Mouse (Mus musculus) liver, adult 2 months (tissue): ENCODE data around the gene A430033K04Rik. TPM values are rescaled to one million over a fixed set of nuclear protein-coding genes. Genes with fewer than 3 reads are reported as not detected.

ENCODE experiments used
- DNase-seq: peaks from one replicate; pipeline ENCODE4 v3.0.0-alpha.2; 2011; ENCODE audit warnings: low read depth, low spot score; ENCODE audit errors: extremely low read depth
- H3K27ac ChIP-seq: fragments of 200-500 bp; replicated peaks from 2 replicates; pipeline ENCODE4 v1.5.1; 2012; ENCODE audit warnings: low read depth, mild to moderate bottlenecking, control low read depth, inconsistent platforms, low read length; ENCODE audit not compliant: insufficient read depth
- H3K27me3 ChIP-seq: fragments of 200-500 bp; 2 replicates; pipeline ENCODE4 v1.6.1; 2012; ENCODE audit warnings: mild to moderate bottlenecking, moderate library complexity, low read length, inconsistent platforms; ENCODE audit not compliant: control insufficient read depth, insufficient read depth
- H3K36me3 ChIP-seq: fragments of 200-500 bp; 2 replicates; pipeline ENCODE4 v1.6.1; 2012; ENCODE audit warnings: low read length, inconsistent platforms; ENCODE audit not compliant: control insufficient read depth, insufficient read depth
- H3K4me1 ChIP-seq: fragments of 200-500 bp; 2 replicates; pipeline ENCODE4 v1.6.1; 2011; ENCODE audit warnings: low read length; ENCODE audit not compliant: control insufficient read depth, insufficient read depth
- H3K4me3 ChIP-seq: fragments of 200-500 bp; 2 replicates; pipeline ENCODE4 v1.5.1; 2011; ENCODE audit warnings: low read depth, mild to moderate bottlenecking, control low read depth, low read length, moderate library complexity; ENCODE audit not compliant: insufficient read depth
- H3K79me2 ChIP-seq: fragments of 200-500 bp; 2 replicates; pipeline ENCODE4 v1.6.1; 2012; ENCODE audit warnings: inconsistent platforms, mild to moderate bottlenecking, low read length, moderate library complexity; ENCODE audit not compliant: control insufficient read depth, insufficient read depth
- H3K9ac ChIP-seq: fragments of 200-500 bp; 2 replicates; pipeline ENCODE4 v1.6.1; 2012; ENCODE audit warnings: low read depth, mild to moderate bottlenecking, control low read depth, inconsistent platforms, low read length
- CTCF ChIP-seq: fragments of 200-500 bp; IDR thresholded peaks from 2 replicates; pipeline ENCODE4 v1.5.1; 2011; ENCODE audit warnings: low read depth, low read length, control low read depth
- POLR2A ChIP-seq: fragments of 200-500 bp; IDR thresholded peaks from 2 replicates; pipeline ENCODE4 v1.6.1; 2011; ENCODE audit warnings: low read length, control low read depth; ENCODE audit not compliant: insufficient read depth; ENCODE audit errors: extremely low read depth
- whole genome bisulfite sequencing: fragments of 180-500 bp; shearing (Covaris S2); methylation state at CpG from one replicate; pipeline ENCODE4 v1.1.7; 2018; 5-methylcytosine and 5-hydroxymethylcytosine counted together
- polyA plus RNA-seq: library from polyadenylated mRNA; depleted of rRNA; stranded (reverse); fragments of >200 nt; gene quantifications from 2 replicates; pipeline ENCODE4 v1.2.3, GENCODE M21; 2012
- total RNA-seq: library from RNA; depleted of rRNA; stranded (reverse); fragments of >200 nt; gene quantifications from 2 replicates; pipeline ENCODE4 v1.2.3, GENCODE M21; 2014

The A430033K04Rik gene
- total and polyA plus RNA-seq, 2 experiments, result 0.99 to 7.2 TPM

DNA sequence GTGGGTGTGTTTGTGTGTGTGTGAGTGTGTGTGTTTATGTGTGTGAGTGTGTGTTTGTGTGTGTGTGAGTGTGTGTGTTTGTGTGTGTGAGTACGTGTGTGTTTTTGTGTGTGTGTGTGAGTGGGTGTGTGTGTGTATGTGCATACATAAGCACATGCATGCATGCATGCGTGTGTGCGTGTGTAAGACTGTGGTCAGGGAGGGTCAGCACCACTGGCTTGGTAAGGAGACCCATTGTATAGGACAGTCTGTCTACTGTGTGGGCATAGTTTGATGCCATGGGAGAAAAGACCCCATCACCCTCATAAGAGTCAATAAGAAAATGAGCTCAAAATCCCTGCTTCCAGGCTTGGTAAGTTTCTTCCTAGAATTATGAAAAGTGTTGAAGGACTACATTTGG, 34.7 kb downstream of the A430033K04Rik start:
- Histone ChIP-seq H3K27ac (no peak overlapping the region), H3K4me3 (no peak overlapping the region), H3K4me1 (no peaks in the 10 kb centered on the region), H3K36me3 (no peaks in the 10 kb centered on the region), H3K27me3 (no peaks in the 10 kb centered on the region), H3K9ac (no peak overlapping the region), H3K79me2 (no peaks in the 10 kb centered on the region)
- TF ChIP-seq CTCF, result no peak
- TF ChIP-seq POLR2A, result no peak
- DNase-seq, result no peak
- 90% methylated on average over 3 of the region's 3 CpGs for WGBS

DNA sequence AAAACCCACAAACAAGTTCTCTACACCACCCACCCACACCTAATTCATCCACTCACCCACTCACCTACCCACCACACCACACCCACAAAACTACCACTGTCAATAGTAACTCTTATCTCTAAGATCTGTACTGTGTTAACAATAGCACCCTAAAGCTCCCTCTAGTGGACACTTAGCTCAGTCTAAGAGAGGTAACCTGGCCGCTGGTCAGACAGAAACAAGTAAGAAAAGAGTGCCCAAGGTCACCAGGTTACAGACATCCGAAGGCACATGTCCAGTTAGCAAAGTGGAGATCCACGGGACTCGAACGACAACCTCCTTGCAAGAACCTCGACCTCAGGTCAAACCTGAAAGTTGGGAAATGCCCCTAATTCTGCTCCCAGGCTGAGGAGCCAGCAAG, 35.2 kb downstream of the A430033K04Rik start:
- peak; percentile 59 for DNase-seq
- Histone ChIP-seq H3K9ac (no peak overlapping the region), H3K27me3 (no peaks in the 10 kb centered on the region), H3K79me2 (no peaks in the 10 kb centered on the region), H3K36me3 (no peaks in the 10 kb centered on the region), H3K4me1 (no peaks in the 10 kb centered on the region), H3K4me3 (no peak overlapping the region), H3K27ac (no peak overlapping the region)
- TF ChIP-seq POLR2A (no peak), CTCF (peak; percentile 42; the same call in 1 of the 2 replicates)
- 18% methylated on average over 6 of the region's 6 CpGs for WGBS

DNA sequence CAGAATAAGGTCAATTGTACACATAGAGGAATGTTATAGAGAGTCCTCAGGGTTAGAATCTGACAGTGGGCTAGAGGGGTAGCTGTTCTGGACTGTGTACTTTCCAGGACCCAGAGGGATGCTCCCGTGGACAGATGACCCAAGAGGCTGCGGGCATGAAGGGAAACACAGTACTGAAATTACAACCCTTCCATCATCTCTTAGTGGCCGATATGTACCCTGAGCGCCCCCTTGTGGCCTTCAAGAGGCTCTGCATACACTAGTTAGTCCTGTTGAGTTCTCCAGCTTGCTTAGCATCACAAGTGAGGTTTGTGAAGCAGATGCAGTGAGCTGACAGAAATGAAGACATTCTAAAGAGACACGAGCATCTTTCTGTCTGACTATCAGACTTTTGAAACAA, 36.3 kb downstream of the A430033K04Rik start:
- Histone ChIP-seq H3K9ac (no peak overlapping the region), H3K79me2 (no peaks in the 10 kb centered on the region), H3K27ac (no peak overlapping the region), H3K4me1 (no peaks in the 10 kb centered on the region), H3K4me3 (no peak overlapping the region), H3K27me3 (no peaks in the 10 kb centered on the region), H3K36me3 (no peaks in the 10 kb centered on the region)
- TF ChIP-seq CTCF (peak; percentile 72), POLR2A (no peak)
- DNase-seq, result peak; percentile 56
- 13% methylated on average over 5 of the region's 5 CpGs for WGBS

DNA sequence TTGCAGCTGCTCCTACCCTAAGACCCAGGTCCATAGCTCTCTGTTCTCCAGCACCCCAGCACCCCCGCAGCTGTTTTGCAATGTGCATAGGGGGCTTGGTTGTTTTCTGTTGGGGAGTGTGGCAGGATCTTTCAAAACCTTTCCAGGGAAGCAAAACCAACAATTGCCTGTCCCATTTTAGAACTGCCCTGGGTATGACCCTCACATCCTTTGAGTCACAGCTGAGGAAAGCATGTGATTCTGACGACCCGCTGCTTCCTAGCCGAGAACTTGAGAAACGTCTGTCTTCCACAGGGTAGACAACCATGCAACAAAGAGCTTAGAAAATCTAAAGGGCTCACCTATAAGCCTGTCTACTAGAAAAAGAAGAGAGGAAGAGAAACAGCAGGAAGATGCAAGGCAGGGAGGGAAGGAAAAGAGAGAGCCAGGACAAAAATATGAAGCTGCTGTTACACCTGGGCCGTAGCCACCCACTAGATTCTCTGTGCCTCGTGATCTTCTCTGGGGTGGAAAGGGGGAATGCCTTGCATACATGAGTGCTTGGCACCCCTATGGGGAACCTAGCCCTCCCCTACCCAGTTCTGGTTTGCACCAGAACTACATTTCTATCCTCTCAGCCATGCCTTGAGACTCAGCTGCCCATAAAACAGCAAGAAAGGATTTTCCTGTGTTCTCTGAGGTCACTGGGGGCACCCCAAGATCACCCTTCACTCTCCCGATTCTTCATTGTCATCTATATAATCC, 60.5 kb downstream of the A430033K04Rik start:
- 69% methylated on average over 8 of the region's 8 CpGs for WGBS
- no peaks in the 10 kb centered on the region for H3K4me1 ChIP-seq
- no peak overlapping the region for H3K27ac ChIP-seq
- no peak overlapping the region for H3K9ac ChIP-seq
- H3K36me3 ChIP-seq, result no peaks in the 10 kb centered on the region
- H3K79me2 ChIP-seq, result no peaks in the 10 kb centered on the region
- DNase-seq, result peak; percentile 26
- H3K27me3 ChIP-seq, result no peaks in the 10 kb centered on the region
- TF ChIP-seq CTCF, result no peak
- TF ChIP-seq POLR2A, result no peak
- no peak overlapping the region for H3K4me3 ChIP-seq

DNA sequence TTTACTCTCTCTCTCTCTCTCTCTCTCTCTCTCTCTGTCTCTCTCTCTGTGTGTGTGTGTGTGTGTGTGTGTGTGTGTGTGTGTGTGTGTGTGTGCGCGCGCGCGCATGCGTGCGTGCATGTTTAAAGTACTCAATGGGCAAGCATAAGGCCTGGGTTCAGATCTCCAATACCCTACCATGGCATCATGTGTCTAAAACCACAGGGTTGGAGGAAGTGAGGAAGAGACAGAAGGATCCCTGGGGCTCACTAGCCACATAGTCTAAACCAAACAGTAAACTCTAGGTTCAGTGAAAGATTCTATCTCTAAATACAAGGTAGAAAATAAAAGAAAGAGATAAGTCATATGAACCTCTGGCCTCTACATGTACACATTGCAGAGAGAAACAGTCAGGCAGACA, 61.2 kb downstream of the A430033K04Rik start:
- H3K36me3 ChIP-seq, result no peaks in the 10 kb centered on the region
- H3K4me3 ChIP-seq, result no peak overlapping the region
- no peak overlapping the region for H3K9ac ChIP-seq
- H3K4me1 ChIP-seq, result no peaks in the 10 kb centered on the region
- no peak for DNase-seq
- H3K79me2 ChIP-seq, result no peaks in the 10 kb centered on the region
- H3K27ac ChIP-seq, result no peak overlapping the region
- 97% methylated on average over 7 of the region's 7 CpGs for WGBS
- TF ChIP-seq POLR2A, result no peak
- no peak for TF ChIP-seq CTCF
- no peaks in the 10 kb centered on the region for H3K27me3 ChIP-seq

DNA sequence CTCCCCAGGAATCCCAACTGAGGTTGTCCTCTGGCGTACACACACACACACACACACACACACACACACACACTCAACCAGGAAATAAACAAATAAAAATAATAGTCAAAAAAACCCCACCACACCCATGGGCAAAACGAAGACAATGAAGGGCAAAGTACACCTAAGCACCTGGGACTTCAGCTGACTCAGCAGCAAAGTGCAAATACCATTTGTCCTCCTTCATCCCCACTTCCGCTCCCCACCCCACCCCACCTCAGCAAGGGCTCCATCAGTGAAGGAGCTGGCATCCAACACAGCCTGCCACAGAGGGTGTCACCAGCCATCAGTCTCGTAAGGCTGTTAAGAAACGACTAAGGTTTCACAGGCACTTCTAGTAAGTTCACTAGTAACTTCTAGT, 64.8 kb downstream of the A430033K04Rik start:
- 71% methylated on average over 5 of the region's 5 CpGs for WGBS
- H3K79me2 ChIP-seq, result no peaks in the 10 kb centered on the region
- H3K4me1 ChIP-seq, result no peaks in the 10 kb centered on the region
- H3K36me3 ChIP-seq, result no peaks in the 10 kb centered on the region
- no peak for DNase-seq
- H3K4me3 ChIP-seq, result no peak overlapping the region
- TF ChIP-seq POLR2A, result no peak
- TF ChIP-seq CTCF, result no peak
- no peaks in the 10 kb centered on the region for H3K27me3 ChIP-seq
- no peak overlapping the region for H3K9ac ChIP-seq
- H3K27ac ChIP-seq, result no peak overlapping the region
